Mouse (Mus musculus) kidney, adult 2 months (tissue): Measurements from ENCODE around the gene Dok7.

Experiments
- CTCF ChIP-seq: fragments of 200-500 bp; conservative IDR thresholded peaks from 2 replicates; pipeline ENCODE4 v1.5.1; 2011; ENCODE audit warnings: low read depth, mild to moderate bottlenecking, control low read depth, low read length, moderate library complexity, mixed read lengths; ENCODE audit not compliant: insufficient read depth, insufficient read length
- POLR2A ChIP-seq: fragments of 200-500 bp; IDR thresholded peaks from one replicate; pipeline ENCODE4 v1.6.1; 2011; ENCODE audit warnings: low read depth, low read length, control low read depth

DNA sequence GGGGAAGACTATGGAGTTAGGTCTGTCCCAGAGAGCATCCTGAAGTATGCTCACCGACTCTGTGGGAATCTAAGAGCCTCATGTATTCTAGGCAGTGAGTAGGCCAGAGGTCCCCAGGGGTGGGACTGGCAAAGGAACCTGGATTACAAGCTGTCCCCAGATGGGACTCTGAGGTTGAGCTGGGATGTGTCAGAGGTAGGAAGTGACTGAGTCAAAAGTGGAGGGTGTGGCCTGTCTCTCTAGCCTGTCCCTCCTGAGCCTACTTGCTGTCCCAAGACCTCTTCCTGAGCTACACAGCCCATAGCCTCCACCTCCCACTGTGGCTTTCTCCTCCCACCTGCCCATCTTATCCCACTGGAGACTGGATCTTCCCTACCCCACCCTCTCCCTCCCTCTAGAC, 1.6 kb downstream of the Dok7 start:
- no peak for TF ChIP-seq CTCF
- no peak for TF ChIP-seq POLR2A
